Mouse (Mus musculus) gastrocnemius, postnatal 4 days (tissue): ENCODE data around the gene Irf3. TPM values are rescaled to one million over a fixed set of nuclear protein-coding genes. Genes with fewer than 3 reads are reported as not detected.
"Not testable (repeated sequence)": the region's sequence is repeated elsewhere in the genome, so short reads cannot be mapped to it uniquely, and the experiment has no call there.

ENCODE experiments used
- DNase-seq, 2 experiments: peaks; one replicate each; pipeline ENCODE4 v3.0.0; 2021 to 2022; ENCODE audit warnings: low spot score in 2 of 2, mixed read lengths in 2 of 2
- total RNA-seq, 2 experiments: library from RNA; stranded (reverse); gene quantifications; 2 replicates each; pipeline ENCODE4 v1.2.3; 2021

Gene Irf3
- total RNA-seq, 2 experiments from 2014 or later = 46.0 to 50.4 TPM

DNA sequence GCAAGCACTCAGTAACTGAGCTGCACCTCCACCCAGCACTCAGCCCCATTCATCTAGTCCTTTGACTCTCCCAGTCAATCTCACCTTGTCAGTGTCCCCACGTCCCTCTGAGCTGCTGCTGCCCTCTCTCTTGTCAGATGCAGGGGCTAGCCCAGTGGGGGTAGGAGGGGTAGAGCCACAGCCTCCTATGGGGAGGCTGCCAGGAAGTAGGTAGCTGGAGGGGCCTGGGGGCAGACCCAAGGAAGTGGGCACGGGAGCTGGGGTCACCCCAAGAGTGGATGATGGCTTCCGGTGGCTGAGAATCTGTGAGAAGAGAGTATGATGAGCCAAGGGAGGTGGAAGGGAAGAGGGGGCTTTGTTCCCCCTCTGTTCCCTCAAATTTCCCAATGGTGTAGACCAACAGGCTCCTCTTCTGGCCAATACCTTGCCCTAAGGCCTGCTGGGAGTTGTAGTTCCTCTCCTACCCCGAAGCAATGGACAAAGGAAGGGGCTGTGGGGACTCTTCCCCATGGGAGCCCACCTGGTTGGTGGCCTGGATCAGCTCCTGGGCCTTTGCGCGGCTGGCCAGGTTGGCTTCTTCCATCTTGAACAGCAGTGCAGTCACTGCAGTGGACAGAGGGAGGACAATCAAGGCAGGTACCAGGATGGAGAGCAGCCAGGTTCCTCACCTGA, 8.0 kb downstream of the Irf3 start:
- no peak for DNase-seq

GRCm38 (mm10) chr7:45006503-45006902, 9.1 kb downstream of the Irf3 start:
- DNase-seq = no peak

- DNase-seq = no peak
These were observed 9.7 kb downstream of the Irf3 start for GRCm38 (mm10) chr7:45007141-45007540.

DNA sequence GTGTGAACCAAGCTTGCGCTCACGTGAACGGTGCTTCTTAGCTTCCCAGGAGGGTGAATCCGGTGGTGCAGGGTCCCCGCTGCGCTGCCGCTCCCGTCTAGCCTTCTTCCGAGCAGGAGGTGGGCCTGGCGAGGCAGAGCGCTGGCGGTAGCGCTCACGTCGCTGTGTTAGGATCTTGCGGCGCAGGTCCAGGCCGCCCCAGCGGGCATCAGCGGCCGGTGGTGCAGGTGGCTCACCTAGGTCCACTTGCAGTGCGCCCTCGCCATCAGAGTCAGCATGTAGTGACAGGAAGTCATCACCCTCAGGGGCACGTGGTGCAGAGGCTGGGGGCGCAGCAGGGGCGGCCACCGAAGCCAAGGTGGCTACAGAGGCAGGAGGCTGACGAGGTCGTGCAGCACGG, 10.4 kb downstream of the Irf3 start:
- no peak for DNase-seq

GRCm38 (mm10) chr7:45008411-45008810, 11.0 kb downstream of the Irf3 start:
- DNase-seq = no peak

GRCm38 (mm10) chr7:45012011-45012410, 14.6 kb downstream of the Irf3 start:
- no peak for DNase-seq

- no peak for DNase-seq
These were observed 15.4 kb downstream of the Irf3 start for GRCm38 (mm10) chr7:45012824-45013223.

- no peak for DNase-seq
These were observed 16.1 kb downstream of the Irf3 start for GRCm38 (mm10) chr7:45013366-45014095.

DNA sequence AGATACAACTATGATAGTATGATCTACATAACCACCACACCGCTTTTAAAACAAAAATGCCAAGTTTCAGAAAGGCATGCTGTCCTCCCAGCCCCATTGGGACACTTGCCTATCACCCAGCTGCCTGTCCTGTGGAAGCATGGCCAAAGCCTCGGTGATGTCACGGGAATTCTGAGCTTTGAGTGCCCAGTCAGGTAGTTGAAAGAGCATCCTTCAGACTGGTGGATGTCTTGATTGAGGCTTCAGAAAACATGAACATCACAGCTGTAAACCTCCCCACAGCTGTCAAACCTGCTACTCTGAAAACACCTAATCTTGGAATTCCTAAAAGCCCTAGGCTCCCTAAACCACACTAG, 16.6 kb downstream of the Irf3 start:
- no peak for DNase-seq

DNA sequence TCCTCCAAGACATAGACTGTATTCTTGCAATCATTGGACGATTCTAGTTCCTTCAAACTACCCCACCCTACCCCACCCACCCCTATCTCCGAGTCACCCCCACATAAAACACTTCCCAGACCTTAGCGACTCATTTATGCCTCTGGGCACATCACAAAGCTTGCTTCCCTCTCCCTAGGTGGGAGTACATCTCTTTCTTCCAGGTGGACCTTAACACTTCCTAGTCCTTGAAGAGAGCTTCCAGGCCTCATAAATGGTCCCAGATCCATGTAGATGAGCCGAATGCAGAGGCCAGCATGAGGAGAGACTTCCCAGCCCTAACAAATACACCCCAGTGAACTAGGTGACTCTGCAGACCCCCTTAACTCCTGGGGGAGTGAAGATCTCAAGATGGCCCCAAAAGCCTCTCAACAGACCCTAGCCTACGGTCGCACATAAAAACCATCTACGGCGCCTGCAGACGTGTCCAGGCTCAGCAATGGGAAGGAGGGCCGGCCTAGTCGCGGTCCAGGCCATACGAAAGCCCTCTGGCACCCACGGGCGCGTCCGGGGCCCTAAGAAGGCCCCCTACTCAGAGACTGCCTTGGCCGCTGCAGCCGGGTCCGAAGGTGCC, 18.0 kb downstream of the Irf3 start:
- no peak for DNase-seq

DNA sequence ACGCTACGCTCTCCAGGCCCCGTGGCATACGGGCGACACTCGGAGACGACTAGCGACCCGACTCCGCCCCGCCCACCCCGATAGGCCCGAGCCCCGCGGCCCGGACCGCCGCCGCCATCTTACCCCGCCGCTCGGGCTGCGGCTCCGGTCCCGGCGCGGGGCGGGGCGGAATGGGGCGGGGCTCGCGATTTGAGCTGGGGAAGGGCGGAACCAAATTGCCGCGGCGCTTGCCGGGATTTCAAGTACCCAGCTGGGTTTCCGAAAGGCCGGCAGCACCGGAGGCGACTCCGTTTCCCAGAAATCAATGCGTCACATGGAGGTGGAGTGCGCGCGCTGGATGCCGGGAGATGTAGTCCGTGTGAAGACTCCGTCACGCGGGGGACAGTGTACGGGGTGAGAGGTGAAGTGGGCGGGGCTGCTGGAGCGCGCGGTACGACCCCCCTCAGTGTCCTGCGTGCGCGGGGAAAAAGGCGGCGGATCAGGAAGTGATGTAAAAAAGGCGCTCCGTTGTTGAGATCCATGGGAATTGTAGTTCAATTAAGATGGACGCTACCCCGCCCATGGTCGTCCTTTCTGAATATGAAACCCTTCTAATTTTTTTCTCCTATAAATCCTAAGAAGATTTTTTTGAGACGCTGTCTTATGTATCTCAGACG, 18.6 kb downstream of the Irf3 start, which contains the start of gene Scaf1:
Gene Scaf1, minus strand, starts transcription at position 407 of the 656 bp plus-strand sequence.
- peak; percentile 98 to 99 for DNase-seq

DNA sequence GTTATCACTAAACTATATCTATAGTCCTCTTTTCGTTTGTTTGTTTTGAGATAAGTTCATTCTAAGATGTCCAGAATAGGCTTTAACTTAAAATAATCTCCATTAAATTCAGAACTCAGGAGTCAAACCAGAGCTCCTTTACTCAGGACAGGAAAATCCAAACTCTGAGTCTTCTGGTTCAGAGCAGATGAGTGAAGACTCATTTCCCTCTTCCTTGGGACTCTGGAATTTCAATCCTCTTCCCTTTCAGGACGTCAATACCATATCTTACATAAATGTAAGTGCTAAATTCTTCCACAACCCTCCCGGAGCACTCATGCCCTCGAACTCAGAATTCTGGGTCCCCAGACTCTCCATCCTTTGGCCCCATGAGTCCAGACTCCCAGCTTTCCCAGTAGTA, 19.3 kb downstream of the Irf3 start:
- DNase-seq = no peak

GRCm38 (mm10) chr7:45017242-45018061, 20.0 kb downstream of the Irf3 start, which contains the start of gene Rras:
Gene Rras (plus strand): TSS chr7:45017961.
- peak; percentile 82 to 93 for DNase-seq

GRCm38 (mm10) chr7:45019031-45019571, 21.7 kb downstream of the Irf3 start:
- peak in 1 of 2 experiments; percentile 70 for DNase-seq

DNA sequence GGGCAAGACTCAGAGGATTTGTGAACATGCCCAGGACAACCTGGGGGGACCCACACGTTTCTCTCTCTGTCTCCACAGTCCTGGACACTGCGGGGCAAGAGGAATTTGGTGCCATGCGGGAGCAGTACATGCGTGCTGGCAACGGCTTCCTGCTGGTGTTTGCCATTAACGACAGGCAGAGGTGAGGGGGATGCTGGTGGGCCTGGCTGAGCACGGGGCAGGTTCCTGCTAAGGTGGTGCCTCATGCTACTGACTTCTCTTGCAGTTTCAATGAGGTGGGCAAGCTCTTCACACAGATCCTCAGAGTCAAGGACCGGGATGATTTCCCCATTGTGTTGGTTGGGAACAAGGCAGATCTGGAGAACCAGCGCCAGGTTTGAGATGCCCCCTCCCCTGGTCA, 22.8 kb downstream of the Irf3 start:
- no peak for DNase-seq

DNA sequence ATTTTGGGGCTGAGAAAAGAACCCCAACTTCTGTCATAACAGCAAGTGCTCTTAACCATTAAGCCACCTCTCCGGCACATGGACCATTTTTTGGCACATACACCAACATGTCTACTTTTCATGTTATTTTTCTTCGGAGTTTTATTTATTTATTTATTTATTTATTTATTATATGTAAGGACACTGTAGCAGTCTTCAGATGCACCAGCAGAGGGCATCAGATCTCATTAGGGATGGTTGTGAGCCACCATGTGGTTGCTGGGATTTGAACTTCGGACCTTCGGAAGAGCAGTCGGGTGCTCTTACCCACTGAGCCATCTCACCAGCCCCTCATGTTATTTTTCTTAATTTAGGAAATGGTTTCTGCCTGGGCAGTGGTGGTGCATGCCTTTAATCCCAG, 26.3 kb downstream of the Irf3 start:
- not testable (repeated sequence) for DNase-seq

DNA sequence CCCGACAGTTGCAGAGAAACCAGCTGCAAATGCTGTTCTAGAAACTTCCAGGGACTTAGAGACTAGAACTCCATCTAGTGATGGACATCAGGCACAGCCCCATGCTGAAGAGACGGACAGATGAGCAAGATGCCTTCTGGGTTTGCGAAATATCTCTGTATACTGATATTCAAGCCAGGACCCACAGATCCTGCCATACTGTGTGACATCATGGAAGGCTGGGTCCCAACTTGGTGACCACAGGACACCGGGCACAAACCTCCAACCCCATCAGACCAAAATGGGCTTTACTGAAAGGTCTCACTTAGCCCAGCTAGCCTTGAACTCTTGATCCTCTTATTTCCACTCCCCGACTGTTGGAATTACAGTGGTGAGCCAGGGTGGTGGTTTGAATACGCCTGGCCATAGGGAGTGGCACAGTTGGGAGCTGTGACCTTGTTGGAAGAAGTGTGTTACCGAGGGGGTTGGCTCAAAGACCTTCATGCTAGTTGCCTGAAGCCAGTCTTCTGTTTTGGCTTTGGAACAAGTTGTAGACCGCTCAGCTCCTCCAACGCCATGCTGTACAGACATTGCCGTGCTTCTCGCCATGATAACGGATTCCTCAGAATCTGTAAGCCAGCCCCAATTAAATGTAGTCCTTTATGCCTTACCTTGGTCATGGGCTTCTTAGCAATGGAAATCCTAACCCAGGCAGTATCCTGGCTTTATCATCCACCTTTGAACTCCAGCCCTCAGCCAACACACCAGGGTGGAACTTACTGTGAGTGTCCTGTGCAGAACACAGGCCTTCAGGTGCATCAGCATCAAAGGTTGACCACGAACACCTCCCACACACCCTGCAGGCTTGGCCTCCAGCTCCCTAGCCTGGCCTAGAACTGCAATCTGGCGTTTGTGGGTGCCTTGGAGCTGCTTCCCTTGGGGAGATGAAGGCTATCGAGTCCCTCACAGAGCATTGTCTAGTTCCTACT, 27.1 kb downstream of the Irf3 start:
- no peak for DNase-seq

DNA sequence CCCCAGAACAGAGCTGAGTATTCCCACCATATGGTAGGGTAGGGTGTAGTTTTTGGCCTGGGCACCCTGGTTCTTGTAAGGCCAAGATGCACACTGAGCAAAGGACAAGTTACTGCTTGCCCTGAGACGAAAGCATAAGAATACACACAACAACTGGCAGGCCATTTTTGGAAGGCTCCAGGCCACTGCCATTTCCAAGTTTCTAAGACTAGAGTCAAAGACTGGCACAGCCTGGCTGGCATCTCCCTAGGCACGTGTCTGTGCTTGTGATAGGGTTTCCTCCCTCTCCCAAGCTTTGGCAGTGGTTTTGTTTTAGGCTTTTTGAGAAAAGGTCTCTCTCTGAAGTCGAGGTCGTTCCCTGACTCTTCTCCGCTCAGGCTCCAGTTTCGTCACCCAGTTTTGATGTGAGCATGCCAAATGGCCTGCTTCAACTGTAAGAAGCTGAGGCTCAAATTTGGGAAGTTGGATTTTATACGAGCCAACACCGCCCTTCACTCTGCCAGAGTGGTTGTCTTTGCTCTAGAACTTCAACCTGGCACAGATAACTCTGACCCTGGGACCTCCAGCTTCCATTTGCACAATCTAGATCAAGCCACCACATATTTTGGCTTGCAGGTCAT, 28.3 kb downstream of the Irf3 start:
- DNase-seq = no peak

- no peak for DNase-seq
These were observed 28.8 kb downstream of the Irf3 start for GRCm38 (mm10) chr7:45026256-45026655.
